Mouse (Mus musculus): Measurements from ENCODE around the gene Mrps6. TPM values are rescaled to one million over a fixed set of nuclear protein-coding genes. Genes with fewer than 3 reads are reported as not detected.

The Mrps6 gene
- polyA plus RNA-seq (2015; fragmentation: Nextera tagmentation; extraction: Ambion mirVana): 182 and 201 TPM in 2 replicates

- ATAC-seq (ENCODE audit: low FRiP score): peak; percentile 95
- Histone ChIP-seq H3K9ac (peak within 1 kb of the TSS; percentile 89), H3K4me3 (peak within 1 kb of the TSS; percentile 87), H3K27ac (peak within 1 kb of the TSS; percentile 90), H3K4me2 (peak within 1 kb of the TSS; percentile 85), H3K9me3 (0 out of 2 replicates have a peak, but pooled peaks cover 3% of the 10 kb centered on the region), H3K36me3 (peaks cover 21% of the 10 kb centered on the region), H3K4me1 (replicated peaks) (peaks cover 31% of the 10 kb centered on the region), H3K27me3 (no peaks in the 10 kb centered on the region)
- WGBS: under 1% methylated on average over 70 of the region's 99 CpGs
These were observed at the start of gene Mrps6, which contains the start of the genes Gm49711 and Slc5a3 for GRCm38 (mm10) chr16:92057852-92058643. Gene Mrps6 (plus strand): TSS chr16:92058270. Gene Gm49711 (plus strand): TSS chr16:92058316. Gene Slc5a3 (plus strand): TSS chr16:92058322.

- H3K36me3 ChIP-seq: no peaks in the 10 kb centered on the region
- no peak overlapping the region for H3K9ac ChIP-seq
- no peak overlapping the region for H3K4me3 ChIP-seq
- 95% methylated on average over 2 of the region's 2 CpGs for WGBS
- H3K4me1 ChIP-seq (replicated peaks): no peaks in the 10 kb centered on the region
- ATAC-seq (ENCODE audit: low FRiP score): no peak
- H3K4me2 ChIP-seq: no peak overlapping the region
- no peak overlapping the region for H3K27ac ChIP-seq
- no peaks in the 10 kb centered on the region for H3K27me3 ChIP-seq
- no peaks in the 10 kb centered on the region for H3K9me3 ChIP-seq
These were observed 48.5 kb upstream of the Mrps6 start for GRCm38 (mm10) chr16:92009586-92009985.

DNA sequence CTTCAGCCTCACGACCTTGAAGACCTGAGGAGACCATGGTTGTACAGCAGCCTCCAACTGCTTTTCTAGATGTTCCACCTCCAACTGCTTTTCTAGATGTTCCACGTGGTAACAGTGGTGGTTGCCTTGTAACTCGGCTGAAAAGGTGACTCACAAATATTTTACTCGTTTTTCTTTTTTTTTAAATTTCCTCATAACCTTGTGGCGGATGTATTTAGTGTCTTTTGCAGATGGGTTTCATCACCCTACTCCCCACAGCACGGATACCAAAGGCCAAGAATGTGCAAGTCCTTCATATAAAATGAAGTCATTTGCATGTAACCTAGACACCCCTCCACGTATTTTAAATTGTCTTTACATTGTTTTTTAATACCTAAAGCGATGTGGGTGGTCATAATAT is 41.3 kb upstream of the Mrps6 start:
- Histone ChIP-seq H3K27ac (no peak overlapping the region), H3K36me3 (no peaks in the 10 kb centered on the region), H3K9ac (no peak overlapping the region), H3K9me3 (no peaks in the 10 kb centered on the region), H3K27me3 (no peaks in the 10 kb centered on the region), H3K4me1 (replicated peaks) (peaks cover 12% of the 10 kb centered on the region), H3K4me3 (no peak overlapping the region), H3K4me2 (no peak overlapping the region)
- 90% methylated on average over 8 of the region's 8 CpGs for WGBS
- ATAC-seq (ENCODE audit: low FRiP score): no peak

DNA sequence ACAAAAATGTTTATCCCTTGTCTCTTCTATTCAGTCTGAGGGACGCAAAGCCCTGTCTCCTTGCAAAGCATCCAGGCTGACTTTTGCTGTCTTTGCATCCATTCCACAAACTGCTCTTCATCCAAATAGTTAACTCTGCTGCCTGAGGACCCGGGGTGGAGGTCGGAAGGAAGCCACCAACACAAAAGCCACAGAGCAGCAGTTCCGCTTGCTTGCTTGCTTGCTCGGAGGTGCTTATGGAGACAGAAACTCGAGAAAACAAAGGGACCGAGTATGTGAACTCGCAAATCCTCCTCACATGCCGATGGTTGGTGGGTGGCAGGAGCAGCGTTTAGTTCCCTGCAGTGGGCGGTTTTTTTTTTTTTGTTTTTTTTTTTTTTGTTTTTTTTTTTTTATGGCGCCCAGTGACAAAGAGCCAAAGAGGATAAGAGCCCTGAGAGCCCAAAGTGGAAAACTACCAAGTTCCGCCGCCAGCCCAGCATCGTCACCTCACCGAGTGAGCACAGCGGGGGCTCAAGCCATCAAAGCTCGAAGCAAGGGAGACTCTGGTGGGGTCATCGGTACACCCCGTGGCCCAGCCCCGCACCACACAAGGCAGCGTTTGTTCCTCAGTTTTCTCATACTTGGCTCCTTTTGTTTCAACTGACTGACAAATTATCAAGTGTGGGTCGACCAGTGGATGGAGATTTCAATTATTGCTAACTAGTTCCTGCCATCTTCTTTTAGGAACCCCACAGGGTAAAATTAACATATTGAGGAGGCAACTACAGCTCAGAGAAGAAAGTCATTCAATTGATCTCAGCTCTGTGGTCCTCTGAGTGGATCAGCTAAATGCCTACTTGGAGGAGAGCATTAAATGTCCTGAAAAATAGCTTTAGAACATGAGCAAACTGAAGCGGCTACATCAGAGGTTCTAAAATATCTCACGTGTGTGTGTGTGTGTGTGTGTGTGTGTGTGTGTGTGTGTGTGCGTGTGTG is 38.6 kb upstream of the Mrps6 start:
- ATAC-seq (ENCODE audit: low FRiP score): peak; percentile 80
- Histone ChIP-seq H3K9me3 (no peaks in the 10 kb centered on the region), H3K9ac (peak overlapping the region; percentile 64), H3K27ac (peak overlapping the region; percentile 75), H3K36me3 (no peaks in the 10 kb centered on the region), H3K4me1 (replicated peaks) (peaks cover 12% of the 10 kb centered on the region), H3K4me2 (peak overlapping the region; percentile 61), H3K27me3 (no peaks in the 10 kb centered on the region), H3K4me3 (peak overlapping the region; percentile 32)
- 7% methylated on average over 26 of the region's 26 CpGs for WGBS

GRCm38 (mm10) chr16:92021656-92022400 is 36.2 kb upstream of the Mrps6 start:
- Histone ChIP-seq H3K9ac (no peak overlapping the region), H3K27ac (no peak overlapping the region), H3K4me3 (no peak overlapping the region), H3K4me1 (replicated peaks) (peaks cover 12% of the 10 kb centered on the region), H3K4me2 (no peak overlapping the region), H3K9me3 (no peaks in the 10 kb centered on the region), H3K27me3 (no peaks in the 10 kb centered on the region), H3K36me3 (no peaks in the 10 kb centered on the region)
- WGBS: 88% methylated on average over 12 of the region's 12 CpGs
- no peak for ATAC-seq (ENCODE audit: low FRiP score)

GRCm38 (mm10) chr16:92022494-92023283 is 35.4 kb upstream of the Mrps6 start:
- H3K9me3 ChIP-seq: no peaks in the 10 kb centered on the region
- H3K36me3 ChIP-seq: no peaks in the 10 kb centered on the region
- no peak for ATAC-seq (ENCODE audit: low FRiP score)
- 79% methylated on average over 20 of the region's 20 CpGs for WGBS
- H3K4me2 ChIP-seq: no peak overlapping the region
- H3K9ac ChIP-seq: no peak overlapping the region
- no peak overlapping the region for H3K27ac ChIP-seq
- no peak overlapping the region for H3K4me3 ChIP-seq
- no peaks in the 10 kb centered on the region for H3K27me3 ChIP-seq
- H3K4me1 ChIP-seq (replicated peaks): peaks cover 12% of the 10 kb centered on the region

- H3K27ac ChIP-seq: no peak overlapping the region
- H3K4me3 ChIP-seq: no peak overlapping the region
- H3K4me1 ChIP-seq (replicated peaks): no peaks in the 10 kb centered on the region
- H3K9ac ChIP-seq: no peak overlapping the region
- no peak overlapping the region for H3K4me2 ChIP-seq
- H3K36me3 ChIP-seq: no peaks in the 10 kb centered on the region
- H3K9me3 ChIP-seq: no peaks in the 10 kb centered on the region
- WGBS: 85% methylated on average over 3 of the region's 3 CpGs
- ATAC-seq (ENCODE audit: low FRiP score): no peak
- H3K27me3 ChIP-seq: no peaks in the 10 kb centered on the region
These were observed 24.8 kb upstream of the Mrps6 start for GRCm38 (mm10) chr16:92033286-92033685.

DNA sequence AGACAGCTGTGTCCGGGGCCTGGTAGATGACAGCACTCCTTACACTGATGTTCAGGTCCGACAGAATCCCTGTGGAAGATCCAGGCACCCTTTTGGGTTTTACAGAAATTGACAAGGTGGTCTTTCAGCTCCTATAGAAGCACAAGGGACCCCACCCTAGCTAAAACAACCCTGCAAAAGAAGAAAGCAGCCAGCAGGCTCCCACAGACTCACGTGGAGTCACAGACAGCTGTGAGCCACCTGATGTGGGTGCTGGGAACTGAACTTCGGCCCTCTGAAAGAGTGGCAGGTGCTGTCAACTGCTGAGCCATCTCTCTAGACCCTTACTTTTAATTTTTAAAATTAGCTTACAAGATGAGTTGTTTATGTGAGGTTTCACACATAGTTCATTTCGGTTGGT is 23.4 kb upstream of the Mrps6 start:
- Histone ChIP-seq H3K27ac (no peak overlapping the region), H3K9me3 (no peaks in the 10 kb centered on the region; the same call in 1 of the 2 replicates), H3K4me1 (replicated peaks) (no peaks in the 10 kb centered on the region), H3K27me3 (no peaks in the 10 kb centered on the region), H3K4me2 (no peak overlapping the region), H3K9ac (no peak overlapping the region), H3K36me3 (no peaks in the 10 kb centered on the region), H3K4me3 (no peak overlapping the region)
- no peak for ATAC-seq (ENCODE audit: low FRiP score)
- 73% methylated on average over 5 of the region's 5 CpGs for WGBS

DNA sequence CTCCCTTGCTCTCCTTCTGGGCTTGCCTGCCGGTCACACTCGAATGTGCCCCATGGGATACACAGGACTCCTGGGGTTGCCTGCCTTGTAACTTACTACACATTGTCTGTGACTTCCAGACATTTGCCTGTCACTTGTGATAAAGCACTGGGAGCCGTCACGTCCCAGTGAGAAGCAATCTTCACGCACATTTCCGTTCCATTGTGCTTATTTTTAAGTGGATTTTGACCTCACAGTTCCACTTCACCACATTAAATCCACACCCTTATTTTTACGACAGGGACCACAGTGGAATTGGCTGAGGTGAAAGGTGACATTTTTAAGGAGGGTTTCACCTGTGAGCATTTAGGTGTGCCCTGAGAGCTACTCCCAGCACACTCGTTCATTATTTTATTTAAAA is 21.4 kb upstream of the Mrps6 start:
- ATAC-seq (ENCODE audit: low FRiP score): no peak
- no peak overlapping the region for H3K27ac ChIP-seq
- 38% methylated on average over 8 of the region's 8 CpGs for WGBS

DNA sequence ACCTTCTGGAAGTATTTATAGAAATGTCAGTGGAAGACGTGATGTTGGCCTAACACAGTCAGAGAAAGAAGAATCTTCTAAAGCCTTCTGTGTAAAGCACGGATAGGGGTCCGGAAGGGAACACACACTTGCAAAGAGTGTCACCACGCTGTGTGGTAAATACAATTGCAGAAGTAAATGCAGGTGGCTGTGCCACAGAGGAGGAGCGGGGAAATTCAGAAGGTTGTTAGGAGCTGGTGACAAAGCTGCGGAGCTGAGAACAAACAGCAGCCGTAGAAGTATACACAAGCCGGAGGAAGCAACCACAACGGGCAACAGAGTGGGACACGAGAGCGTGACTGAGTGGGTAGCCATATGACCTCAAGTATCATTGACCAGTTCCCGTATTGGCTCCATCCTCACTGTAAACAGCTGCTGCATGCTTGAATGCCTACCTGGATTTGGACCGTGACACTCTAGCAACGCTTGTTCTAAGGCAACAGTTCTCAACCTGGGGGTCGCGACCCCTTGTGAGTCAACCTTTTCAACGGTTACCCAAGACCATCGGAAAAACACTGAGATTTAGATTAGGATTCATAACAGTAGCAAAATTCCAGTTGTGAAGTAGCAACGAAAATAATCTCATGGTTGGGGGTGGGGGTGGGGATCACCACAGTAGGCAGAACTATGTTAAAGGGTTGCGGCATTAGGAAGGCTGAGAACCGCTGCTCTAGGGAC is 20.0 kb upstream of the Mrps6 start:
- H3K27ac ChIP-seq: no peak overlapping the region
- H3K36me3 ChIP-seq: no peaks in the 10 kb centered on the region
- no peak for ATAC-seq (ENCODE audit: low FRiP score)
- WGBS: 87% methylated on average over 21 of the region's 21 CpGs
- H3K4me1 ChIP-seq (replicated peaks): no peaks in the 10 kb centered on the region
- no peak overlapping the region for H3K9ac ChIP-seq
- H3K9me3 ChIP-seq: no peaks in the 10 kb centered on the region; the same call in 1 of the 2 replicates
- H3K4me3 ChIP-seq: no peak overlapping the region
- H3K4me2 ChIP-seq: no peak overlapping the region
- no peaks in the 10 kb centered on the region for H3K27me3 ChIP-seq

More for the DNA sequence above, 21.4 kb upstream of the Mrps6 start:
- no peaks in the 10 kb centered on the region for H3K27me3 ChIP-seq
- H3K4me2 ChIP-seq: no peak overlapping the region
- no peak overlapping the region for H3K9ac ChIP-seq
- H3K36me3 ChIP-seq: no peaks in the 10 kb centered on the region
- no peaks in the 10 kb centered on the region; the same call in 1 of the 2 replicates for H3K9me3 ChIP-seq
- no peak overlapping the region for H3K4me3 ChIP-seq
- no peaks in the 10 kb centered on the region for H3K4me1 ChIP-seq (replicated peaks)

GRCm38 (mm10) chr16:92039421-92039820 is 18.6 kb upstream of the Mrps6 start:
- 95% methylated on average over 7 of the region's 7 CpGs for WGBS
- ATAC-seq (ENCODE audit: low FRiP score): no peak
- Histone ChIP-seq H3K27ac (no peak overlapping the region), H3K9me3 (no peaks in the 10 kb centered on the region; the same call in 1 of the 2 replicates), H3K9ac (no peak overlapping the region), H3K4me2 (no peak overlapping the region), H3K4me1 (replicated peaks) (no peaks in the 10 kb centered on the region), H3K4me3 (no peak overlapping the region), H3K27me3 (no peaks in the 10 kb centered on the region), H3K36me3 (no peaks in the 10 kb centered on the region)

Measured in hindbrain, embryonic 13.5 days (tissue).